Mouse (Mus musculus) heart, postnatal 4 days (tissue): Measurements from ENCODE around the gene P4hb. TPM values are rescaled to one million over a fixed set of nuclear protein-coding genes. Genes with fewer than 3 reads are reported as not detected.
"Not testable (repeated sequence)": the region's sequence is repeated elsewhere in the genome, so short reads cannot be mapped to it uniquely, and the experiment has no call there.

Source experiments
- DNase-seq: peaks from one replicate; pipeline ENCODE4 v3.0.0; 2021
- total RNA-seq, 2 experiments: library from RNA; stranded (reverse); gene quantifications; 2 replicates each; pipeline ENCODE4 v1.2.3; 2021

The P4hb gene
- total RNA-seq, 2 experiments from 2014 or later, result 353 to 365 TPM

DNA sequence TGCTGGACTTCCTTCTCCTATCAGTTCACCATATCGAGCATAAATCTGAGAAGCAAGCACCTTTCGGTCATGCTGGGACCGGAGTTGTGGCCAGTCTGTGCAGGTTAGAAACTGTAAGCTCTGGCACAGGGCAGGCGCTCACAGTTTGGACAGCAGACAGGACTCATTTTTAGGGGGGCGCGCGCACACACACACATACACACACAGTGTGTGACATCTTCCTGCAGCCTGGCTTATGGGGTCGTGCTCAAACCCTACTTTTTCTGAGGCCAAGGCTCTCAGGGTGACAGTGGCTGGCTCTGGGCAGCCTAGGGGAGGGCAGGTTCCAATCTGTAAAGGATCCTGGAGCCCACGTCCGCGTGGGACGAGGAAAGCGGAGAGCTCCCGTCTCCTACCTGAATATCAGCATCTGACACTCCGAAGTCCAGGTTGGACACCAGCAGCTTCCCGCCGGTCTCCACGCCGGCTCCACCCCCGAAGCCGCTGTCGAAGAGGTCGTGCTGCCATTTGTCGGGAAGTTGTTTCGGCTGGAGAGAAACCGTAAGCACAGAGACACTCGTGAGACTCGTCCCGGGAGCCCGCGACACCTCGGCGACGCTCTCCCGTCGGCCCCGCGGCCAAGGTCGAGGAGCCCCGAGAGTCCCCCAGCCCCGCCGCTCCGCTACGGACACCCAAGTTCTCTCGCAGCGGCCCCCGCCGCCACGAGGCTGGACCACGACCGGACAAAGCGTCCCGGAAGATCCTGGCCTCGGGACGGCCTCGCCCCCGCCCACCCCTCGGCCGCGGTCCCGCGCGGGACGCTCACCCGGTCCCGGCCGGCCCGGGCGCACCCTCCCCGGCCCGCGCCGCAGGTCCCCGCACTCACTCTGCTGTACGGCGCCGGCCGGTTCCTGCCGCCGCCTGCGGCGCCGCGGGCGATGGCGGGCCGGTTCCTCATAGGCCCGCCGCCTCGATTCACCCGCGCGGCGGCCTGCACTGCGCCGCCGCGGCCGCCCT lies 24.5 kb upstream of the P4hb start:
- DNase-seq, result peak; percentile 51

DNA sequence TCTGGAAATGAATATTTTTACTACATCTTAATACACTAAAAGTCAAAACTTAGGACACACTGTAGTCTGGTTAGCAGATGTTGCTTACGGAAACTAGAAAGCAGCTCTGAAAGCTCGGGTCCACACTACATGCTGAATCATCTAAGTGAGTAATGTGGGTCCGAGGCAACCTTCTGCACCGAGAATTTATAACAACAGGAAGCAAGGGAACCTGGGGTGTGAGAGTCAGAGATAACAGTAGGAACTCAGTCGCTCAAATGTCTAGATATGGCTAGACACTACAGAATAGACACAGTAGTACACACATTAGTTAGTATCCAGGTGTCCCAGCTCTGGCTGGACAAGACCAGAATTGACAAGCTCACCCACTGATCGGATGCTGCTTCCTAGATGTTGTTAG lies 15.5 kb upstream of the P4hb start:
- DNase-seq, result no peak

DNA sequence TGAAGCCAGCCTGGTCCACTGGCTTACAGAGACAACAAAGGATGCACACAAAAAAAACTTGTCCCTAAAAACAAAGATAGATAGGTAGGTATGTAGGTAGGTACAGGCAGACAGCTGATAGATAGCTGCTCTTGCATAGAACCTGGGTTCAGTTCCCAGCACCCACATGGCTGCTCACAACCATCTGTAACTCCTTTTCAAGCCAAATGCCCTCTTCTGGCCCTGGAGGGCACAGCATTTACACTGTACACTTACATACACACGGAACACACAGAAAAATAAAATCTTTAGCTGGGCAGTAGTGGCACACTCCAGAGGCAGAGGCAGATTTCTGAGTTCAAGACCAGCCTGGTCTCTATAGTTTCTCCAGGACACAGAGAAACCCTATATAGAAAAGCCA lies 10.9 kb upstream of the P4hb start:
- no peak for DNase-seq

DNA sequence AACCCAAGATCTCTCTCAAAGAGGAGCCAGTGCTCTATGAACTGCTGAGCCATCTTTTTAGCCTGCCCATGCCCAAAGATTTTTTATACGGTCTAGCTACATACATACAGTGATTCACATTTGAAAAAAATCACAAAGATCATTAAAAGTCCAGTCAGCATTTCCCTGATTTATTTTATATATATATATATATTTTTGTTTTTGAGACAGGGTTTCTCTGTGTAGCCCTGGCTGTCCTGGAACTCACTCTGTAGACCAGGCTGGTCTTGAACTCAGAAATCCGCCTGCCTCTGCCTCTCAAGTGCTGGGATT lies 9.9 kb upstream of the P4hb start:
- not testable (repeated sequence) for DNase-seq

DNA sequence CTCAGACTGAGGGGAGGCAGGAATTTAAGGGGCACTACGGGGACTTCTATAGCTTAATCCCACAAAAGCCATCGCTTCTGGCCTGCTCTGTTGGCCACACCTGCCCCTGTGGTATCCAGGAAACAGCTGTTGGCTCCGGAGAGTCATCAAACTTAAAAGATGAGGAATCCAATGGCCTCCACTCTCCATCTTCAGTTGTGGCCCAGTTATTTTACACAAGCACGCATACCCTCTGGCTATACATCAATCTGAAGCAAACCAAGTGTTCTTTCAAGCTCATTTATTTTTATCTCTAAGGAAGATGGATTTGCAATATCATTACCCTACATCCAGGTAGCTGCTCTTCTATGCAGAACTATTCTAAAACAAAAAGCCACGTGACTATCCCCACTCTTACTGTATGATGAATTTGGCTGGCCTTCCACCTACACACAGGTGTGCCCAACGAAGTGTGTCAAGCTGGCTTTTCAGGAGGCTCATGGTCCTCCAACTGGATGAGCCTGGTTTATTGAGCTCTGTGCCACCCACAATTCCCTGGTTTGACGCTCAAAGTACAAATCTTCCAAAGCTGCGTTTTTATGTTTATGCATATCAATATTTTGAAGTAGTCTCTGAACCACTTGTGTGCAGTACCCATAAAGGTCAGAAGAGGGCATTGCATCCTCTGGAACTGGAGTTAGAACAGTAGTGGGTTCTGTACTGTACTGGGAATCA lies 9.4 kb upstream of the P4hb start:
- DNase-seq, result peak; percentile 44

DNA sequence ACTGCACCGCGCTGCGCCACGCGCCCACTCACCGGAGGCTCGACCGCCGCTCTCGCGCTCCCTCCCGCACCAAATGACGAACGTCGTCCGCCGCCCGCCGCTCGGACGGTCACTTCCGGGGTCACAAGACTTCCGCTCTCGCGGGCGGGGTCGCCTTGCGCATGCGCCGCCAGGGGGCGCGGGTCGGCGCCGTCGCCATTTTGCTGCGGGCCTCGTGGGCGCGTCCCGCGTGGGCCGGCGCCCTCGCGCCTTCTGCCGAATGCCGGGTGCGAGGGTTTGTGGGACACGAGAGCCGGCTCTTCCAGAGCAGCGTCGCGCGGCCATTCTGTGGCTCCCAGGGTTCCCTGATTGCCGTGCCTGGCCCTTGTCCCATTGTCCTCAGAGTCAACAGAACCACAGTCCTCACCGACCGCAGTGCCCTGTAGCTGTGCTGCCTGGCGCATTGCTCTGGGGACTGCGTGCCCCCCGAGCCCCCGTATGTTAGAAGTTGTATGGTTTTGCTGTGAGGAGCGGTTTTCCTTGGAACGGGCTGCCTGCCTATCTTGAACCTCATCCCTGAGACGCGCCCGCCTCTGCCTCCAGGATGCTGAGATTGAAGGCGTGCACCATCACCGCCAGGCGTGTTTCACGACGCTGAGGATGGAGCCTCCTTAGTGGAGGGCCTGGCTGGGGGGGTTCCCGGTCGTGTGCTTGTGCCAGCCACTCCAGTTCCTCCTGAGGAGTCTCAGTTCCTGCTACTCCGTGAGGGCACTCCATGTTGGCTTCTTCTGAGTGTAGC lies 8.6 kb upstream of the P4hb start, which contains the start of gene Arhgdia:
TSS of gene Arhgdia (minus strand) at position 135 of the 778 bp plus-strand sequence.
- peak; percentile 93 for DNase-seq

DNA sequence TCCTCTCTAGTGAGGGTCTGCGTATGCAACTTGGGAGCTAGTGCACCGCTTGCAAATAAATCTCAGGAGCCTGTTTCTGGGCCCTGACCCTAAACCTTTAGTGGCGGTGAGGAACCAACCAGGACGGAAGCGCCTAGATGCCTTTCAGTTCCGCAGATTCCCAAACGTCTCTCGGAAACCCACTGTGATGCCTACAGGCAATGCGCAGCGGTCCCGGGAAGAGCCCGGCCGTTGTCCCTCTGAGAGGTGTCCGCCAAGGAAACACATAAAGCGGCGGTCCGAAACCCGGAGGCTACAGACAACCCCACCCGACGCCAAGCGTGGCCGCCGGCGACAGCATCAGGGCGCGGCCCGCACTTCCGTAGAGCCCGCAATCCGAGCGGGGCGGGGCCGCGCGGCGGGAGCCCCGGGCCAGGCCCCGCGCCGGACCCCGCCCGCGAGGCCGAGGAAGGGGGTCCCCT lies 7.8 kb upstream of the P4hb start:
- peak; percentile 54 for DNase-seq

DNA sequence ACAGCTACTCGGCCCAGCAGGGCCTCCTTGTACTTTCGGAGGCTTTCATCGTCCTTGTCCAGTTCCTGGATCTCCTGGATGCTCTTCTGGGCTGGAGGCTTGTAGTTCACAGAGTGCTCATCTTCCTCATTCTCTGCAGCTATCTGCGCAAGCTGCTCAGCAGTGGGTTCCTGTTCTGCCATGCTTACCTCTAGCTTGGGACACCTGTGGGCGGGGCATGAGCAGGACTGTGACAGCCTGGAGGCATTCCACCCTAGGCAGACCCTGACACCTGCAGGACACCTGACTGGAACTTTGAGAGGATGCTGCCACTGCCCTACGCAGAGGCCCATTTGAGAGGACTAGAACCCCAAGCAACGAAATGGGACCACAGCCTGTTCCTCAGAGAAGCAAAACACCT lies 7.1 kb upstream of the P4hb start:
- peak; percentile 27 for DNase-seq

DNA sequence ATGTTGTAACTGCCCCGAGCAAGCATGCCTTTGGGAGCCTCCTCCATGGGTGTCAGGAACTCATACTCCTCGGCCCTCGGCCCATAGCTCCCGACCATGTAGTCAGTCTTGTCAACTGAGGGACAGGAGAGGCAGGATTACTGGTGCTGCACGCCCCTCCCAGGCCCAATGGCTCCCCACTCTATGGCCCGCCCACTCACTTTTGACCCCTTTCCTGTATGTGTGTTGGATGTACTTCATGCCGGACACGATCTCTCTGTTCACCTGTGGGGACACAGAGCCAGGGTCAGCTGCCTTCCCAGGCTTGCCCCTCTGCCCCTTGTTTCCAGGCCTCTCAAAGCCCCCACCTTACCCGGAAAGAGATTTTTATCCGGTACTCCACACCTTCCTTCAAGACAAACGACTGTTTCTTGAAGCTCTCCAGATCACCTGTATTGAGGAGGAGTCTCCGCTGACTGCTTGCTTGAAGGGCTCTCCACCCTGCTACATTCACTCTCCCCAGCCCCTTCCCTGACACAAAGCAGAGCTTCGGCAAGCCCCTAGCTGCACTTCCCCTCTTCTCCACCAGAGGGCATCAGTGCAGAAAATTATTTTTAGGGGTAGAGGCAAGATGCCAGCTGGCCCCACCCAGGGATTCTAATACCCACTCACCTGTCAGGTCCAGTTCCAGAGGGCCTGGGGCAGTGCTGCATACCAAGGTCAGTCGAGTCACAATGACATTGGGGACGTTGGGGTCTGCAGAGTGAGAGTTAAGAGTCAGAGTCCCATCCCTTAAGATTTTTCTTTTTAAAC lies 6.5 kb upstream of the P4hb start:
- DNase-seq, result peak; percentile 88

DNA sequence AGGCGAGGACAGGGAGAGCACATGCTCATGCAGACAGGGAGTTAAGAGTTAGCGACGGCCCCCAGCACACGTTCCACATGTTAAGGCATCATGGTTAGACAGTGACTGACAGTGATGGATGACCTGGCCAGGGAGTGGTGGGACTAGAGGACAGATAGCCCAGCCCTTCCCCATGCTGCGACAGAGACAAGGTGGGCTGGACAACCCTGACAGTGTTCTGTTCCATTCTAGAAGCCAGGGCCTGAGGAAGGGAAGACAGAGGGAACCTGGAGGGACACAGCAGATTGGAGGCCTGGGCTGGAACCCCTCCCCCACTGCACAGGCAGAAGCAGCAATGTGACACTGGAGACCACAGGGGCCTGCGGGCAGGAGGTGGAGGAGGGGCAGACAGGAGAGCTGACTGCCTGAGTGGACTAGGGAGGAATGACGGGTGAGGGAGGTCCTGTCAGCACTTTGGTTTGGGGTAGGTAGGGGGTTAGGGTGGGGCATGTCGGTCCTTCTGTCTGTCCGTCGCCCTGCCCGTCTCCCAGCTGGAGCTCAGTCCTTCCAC lies 5.7 kb upstream of the P4hb start:
- peak; percentile 15 for DNase-seq

DNA sequence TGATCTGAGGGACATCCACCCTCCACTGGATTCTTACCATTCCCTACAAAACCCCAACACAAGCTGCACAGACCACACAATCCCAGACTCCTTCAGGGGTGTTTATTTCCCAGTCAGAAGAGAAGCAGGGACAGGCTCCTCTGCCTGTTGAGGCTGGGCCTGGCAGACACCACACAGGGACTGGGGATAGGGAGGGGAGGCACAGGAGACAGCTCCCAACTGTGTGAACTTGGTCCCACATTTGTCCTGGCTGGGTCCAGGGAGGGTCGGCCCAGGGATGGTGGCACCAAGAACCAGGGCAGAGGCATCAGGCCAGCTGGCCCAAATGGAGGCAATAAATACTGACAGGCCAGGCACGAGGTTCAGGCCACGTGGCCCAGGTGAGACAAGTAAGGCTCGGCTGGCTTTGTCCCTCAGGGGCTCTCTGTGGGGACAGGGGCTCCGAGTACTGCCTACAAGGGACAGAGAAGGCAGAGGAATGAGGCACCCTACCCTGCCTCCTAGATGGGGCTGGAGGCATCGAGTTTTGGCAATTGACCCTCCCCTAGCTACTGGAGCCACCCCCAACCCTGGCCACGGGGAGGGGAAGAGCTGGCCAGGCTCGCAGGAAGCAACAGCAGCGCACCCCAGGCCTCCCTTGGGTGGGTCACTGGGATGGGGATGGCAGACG lies 5.1 kb upstream of the P4hb start:
- no peak for DNase-seq

DNA sequence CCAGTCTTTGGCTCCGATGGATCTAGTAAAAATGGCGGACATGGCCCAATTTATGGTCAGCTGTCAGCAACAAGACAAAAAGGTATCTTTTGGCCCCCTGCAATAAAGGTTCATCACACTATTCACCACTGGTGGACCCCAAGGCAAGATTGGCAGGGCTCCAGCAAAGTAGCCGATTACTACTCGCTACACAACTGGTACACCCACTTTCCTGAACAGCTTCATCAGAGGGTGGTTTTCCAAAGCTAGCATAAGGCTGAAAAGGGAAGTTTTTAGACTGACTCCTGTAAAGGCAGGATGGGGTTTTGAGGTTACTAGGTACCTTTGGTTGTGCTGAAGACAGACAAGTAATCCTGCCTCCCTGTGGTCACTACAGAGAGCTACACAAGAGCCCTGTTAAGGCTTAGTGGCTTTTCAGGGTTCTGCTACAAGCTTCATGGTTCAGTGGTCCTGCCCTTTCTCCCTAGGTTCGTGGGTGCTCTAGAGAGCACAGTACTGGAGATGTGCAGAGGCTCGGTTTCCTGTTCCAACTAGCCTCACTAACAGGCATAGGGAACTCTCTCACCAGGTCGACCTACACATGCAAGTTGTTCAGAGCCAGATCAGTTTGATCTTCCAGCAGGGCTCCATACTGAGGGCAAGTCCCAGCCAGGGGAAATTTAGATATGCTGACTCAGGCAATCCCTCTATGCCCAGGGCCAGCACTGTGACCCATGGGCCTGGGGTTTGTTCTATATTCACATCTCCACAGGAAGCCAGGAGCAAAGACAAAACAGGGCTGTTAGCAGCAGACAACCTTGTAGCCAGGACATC lies 4.4 kb upstream of the P4hb start:
- peak; percentile 41 for DNase-seq

DNA sequence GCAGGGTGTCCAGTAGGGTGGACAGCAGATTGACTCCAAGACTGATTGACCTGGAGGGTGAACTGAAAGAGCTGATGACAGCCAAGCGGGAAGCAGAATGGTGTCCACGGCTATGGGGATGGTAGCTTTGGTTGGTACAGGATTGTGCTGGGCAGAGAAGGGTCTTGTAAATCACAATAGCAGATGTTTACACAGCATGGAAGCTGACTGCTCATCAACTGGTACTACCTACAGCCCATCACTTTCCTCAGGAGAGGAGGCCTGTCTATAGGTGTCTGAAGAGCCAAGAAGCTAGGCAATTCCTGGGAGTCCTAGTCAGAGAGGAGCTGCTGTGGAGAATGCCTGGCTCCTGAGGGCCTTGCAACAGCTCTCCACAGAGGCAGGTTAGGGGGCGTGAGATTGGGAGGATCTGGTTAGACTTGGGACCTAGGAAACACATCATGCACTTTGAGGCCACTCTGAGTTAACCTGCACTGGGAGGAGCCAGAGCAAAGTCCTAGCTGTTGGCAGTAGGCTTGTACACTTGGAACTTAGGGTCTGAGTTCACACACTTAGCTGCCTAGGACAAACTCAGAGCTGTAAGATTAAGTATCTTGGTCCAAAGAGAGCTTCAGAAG lies 3.4 kb upstream of the P4hb start:
- no peak for DNase-seq

DNA sequence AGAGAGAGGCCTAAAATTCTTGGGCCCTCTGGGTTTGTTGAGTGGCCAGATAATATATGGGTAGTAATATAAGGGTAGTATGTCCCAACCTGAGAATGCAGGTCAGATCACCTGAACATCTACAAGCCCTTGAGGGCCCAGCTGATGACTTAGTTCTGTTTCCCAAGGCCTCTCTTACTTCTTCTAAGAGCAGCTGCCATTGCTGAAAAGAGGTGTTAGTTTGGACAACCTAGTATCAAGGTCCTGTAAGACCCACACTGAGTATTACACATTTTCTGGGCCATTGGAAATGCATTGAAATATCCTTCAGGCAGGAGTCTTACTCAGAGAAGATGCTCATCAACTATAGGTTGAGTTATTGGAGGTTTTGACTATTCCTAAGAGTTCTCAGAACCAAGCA lies 2.9 kb upstream of the P4hb start:
- DNase-seq, result no peak

DNA sequence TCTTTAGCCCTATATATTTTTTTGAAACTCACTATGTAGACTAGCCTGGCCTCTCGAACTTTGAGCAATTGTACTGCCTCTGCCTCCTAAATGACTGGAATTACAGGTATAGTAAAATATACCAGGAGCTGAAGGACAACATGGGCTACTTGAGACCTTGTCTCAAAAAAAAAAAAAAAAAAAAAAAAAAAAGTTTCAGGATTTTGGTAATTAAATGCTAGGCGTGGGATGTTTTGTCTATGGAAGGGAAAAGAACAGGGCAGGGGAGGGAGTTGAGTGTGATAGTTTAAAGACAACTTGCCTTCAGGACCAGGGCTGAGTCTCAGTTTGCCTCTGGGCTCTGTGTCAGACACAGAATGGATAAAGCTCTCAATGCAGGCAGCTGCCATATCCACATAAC lies 2.0 kb upstream of the P4hb start:
- DNase-seq, result no peak

DNA sequence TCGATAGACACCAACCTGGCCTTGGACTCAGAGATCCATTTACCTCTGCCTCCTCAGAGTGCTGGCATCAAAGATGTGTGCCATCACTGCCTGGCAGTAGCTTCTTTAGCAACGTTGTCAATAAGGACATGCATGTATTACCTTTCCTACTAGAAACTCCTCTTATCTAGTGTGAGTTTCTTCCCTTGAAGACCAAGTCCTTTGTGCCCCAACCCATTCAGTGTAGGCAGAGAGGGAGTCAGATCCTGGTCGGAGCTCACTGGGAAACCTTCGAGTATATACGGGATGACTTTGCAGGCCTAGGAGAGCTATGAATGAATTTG lies 1.2 kb upstream of the P4hb start:
- no peak for DNase-seq

DNA sequence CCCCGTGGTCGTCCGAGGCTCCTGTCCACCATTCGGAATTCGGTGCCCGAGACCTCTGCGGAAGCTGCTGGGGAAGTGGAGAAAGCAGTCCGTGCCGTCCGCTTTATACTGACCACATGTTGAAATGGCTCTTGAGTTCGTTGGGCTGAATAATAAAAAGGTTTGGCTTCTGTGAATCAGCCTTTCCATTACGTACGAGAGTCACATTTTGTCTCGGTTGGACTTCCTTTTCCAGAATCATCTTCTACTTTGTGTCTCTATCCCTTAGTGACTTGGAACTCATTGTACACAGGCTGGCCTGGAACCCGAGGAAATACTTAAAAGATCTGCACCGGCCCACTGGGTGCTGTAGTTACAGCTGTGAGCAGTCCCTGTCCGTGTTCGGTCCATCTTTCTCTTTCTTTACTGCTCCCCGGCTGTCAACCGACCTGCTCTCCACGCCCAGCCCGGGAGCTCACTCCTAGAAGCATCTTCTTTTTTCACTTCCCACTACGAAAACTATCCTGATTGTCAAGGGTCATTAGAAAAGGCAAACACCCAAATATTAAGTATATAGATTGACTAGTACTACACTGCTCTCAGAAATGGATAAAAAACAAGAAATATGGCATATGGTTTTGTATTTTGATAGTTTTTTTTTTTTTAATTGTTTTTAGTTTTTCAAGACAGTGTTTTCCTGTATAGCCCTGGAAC lies 678 bp upstream of the P4hb start:
- DNase-seq, result peak; percentile 22

DNA sequence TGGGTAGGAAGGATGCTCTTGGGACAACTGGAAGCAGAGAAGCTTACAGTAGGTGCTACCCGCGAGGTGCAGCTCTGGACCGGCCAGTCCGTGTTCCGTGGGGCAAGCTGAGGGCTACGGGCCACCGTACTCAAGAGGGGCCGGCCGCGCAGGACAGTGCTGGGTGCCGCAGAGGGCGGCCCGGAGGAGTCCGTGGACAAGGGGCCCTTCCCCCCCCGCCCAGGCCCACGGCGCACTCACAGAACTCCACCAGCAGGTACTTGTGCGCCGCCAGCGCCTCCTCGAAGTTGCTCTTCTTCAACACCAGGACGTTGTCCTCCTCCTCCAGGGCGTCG lies 669 bp downstream of the P4hb start:
- DNase-seq, result no peak

DNA sequence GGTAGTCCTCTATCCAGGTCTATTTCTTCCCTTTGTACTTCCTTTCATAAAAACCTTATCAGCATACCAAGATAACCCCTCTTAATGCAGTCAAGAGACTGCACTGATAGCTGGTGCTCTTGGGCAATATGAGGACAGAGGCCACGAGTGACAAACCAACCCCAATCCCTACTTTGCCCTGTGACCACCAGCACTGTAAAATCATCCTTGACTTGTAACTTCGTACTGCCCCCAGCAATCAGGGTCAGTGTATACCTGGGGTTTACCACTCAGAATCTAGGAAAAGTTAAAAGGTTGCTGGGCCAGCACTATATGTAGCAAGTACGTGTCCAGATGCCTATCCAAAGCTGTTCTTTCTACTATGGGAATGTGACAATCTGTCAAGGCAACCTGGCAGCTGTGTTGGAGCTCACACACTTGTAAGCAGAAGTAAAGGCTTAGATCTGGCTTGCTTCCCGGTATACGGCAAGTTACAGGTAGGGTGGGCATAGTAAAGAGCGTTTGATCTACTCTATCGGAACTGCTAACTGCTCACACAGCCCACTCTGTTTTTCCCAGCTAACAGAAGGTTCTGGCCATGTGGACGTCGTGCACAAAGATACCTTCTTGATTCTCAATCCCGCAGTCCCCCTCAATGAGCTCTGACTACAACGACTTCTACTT lies 1.2 kb downstream of the P4hb start:
- no peak for DNase-seq
